Mouse (Mus musculus): ENCODE measurements around the gene Birc2. TPM values are rescaled to one million over a fixed set of nuclear protein-coding genes. Genes with fewer than 3 reads are reported as not detected.
"Not testable (repeated sequence)": the region's sequence is repeated elsewhere in the genome, so short reads cannot be mapped to it uniquely, and the experiment has no call there.

The Birc2 gene
- total RNA-seq (2021), result 10 to 100 TPM; 35.1 to 38.9 TPM

DNA sequence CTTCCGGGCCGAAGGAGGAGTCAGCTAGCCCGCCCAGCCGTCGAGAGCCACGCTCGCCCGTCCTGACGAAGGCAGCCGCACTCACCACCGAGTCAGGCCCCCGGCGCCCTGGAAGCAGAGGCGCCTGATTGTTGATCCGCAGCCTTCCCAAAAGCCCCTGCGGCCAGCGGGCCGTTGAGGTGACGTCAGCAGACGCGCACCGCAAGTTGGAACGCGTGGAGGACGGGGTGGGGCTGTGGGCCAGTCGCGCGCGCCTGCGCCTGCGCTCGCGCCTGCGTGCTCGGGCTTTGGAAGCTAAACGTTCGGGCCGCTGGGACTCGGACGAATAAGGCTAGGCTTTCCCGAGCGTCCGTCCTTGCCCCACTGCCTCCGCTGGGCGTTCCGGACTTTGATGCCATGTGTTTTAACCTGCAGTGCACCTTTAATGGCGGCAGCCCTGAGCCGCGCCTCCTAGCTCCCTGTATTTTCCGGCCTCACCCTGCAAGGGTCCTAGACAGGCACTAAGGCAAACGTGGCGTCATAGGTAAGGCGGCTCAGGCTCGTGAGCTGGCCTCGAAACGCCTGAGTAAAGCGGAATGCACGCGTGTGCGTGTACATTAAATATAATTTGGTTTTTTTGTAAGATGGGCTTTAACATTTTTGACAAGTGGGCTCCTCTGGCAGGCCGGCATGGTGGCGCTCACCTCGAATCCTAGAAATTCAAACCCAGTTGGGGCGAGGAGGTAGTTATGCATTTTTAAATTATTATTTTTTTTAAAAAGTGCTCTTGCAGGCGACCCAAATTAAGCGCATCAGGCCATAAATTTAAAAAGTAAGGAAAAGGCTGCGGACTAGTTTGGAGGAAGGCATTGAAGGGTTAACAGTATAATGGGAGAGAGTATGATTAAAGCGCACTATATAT, at the start of gene Birc2:
Birc2 (minus strand) TSS at position 160 of the 901 bp plus-strand sequence.
- peak; percentile 94 to 95 for DNase-seq

DNA sequence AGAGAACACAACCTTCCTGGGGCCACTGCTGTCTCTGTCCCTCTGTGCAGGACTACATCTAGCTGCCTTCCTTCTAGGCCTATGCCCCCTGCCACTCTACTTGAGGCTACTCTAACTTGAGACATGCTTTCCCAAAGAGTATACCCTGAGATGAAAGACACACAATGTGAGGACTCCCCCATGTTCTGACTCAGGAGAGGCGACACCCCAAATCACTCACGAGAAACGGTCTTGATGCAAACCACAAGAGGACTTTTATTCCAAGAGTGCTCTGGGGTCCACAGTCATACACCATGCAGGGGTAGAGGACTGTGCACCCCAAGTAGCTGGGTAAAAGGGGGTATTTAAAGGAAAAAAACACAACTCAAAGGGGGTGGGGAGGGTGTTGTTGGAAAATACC, 47.5 kb upstream of the Birc2 start:
- DNase-seq, result no peak

DNA sequence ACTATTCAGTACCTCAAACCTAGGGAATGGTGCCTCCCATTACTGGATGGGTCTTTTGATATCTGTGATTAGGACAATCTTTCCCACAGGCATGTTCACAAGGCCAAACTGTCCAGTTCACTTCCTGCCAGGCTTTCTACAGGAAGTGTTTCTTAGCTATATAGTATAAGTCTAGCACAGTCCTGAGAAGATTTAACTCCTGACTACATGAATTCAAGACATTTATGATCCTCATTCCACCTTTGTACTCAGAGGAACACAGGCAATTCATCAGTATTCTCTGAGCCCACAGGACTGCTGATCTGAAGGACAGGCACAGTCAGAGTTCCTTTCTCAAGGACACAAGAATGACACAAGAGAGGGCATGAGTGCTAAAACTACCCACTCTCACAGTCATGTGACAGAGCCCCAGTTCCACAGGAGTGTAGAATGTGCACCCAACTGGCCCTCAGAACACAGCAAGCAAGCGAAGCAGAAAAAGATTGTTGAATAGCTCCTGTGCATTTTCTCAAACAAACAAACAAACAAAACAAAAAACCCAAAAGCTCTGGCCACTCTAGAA, 45.5 kb upstream of the Birc2 start:
- no peak for DNase-seq

DNA sequence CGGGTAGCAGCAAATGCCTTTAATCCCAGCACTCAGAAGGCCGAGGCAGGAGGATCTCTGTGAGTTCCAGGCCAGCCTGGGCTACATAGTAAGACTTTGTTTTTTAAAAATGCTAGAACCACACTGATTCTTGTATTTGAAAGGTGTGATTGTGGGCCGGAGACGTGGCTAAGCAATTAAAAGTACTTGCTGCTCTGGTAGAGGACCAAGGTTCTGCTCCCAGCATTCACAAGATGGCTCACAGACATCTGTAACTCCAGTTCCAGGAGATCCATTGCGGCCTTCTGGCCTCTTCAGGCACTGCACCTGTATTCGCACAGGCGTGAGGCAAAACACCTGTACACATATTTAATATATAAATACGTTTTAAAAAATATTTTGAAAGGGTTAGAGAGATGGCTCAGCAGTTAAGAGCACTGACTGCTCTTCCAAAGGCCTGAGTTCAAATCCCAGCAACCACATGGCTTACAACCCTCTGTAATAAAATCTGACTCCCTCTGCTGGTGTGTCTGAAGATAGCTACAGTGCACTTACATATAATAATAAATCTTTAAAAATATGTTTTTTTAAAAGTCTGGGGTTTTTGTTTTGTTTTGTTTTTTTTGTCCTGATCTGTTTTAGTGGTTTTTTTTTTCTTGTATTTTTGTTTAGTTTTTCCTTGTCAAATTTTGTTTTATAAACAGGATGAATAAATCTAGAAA, 36.8 kb upstream of the Birc2 start:
- DNase-seq, result no peak

DNA sequence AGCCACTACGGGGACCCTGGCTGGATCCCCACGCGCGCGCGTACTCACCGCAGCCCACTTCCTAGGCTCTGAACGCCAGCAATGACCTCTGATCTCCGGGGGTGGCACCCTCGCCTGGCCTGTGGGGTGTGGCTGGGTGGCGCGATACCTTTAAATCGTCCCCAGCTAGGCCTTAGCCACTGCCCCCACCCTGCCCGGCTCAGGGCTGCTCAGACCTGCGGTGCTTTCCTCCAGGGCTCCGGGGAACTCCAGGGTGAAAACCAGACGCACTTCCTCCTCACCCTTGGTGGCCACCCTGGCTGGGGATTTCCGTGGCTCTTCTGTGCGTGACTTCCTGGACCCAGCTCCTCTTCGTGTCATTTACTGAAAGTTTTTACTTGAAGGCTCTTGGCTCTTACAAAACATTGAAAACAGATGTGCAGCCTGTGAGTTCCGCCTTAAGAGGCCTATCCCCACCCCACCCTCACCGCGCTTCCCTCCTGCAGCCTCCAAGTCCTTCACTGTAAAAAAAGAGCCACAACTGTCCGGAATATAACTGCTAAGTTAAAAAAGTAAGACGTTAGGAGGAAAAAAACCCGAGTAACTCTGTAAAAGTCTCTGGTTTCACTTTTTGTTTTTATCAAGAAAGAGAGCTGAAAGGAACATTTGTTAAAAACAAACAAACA, 36.0 kb upstream of the Birc2 start, which contains the start of gene Birc3:
Birc3 (minus strand) TSS at position 412 of the 665 bp plus-strand sequence.
- DNase-seq, result peak; percentile 3 to 8

DNA sequence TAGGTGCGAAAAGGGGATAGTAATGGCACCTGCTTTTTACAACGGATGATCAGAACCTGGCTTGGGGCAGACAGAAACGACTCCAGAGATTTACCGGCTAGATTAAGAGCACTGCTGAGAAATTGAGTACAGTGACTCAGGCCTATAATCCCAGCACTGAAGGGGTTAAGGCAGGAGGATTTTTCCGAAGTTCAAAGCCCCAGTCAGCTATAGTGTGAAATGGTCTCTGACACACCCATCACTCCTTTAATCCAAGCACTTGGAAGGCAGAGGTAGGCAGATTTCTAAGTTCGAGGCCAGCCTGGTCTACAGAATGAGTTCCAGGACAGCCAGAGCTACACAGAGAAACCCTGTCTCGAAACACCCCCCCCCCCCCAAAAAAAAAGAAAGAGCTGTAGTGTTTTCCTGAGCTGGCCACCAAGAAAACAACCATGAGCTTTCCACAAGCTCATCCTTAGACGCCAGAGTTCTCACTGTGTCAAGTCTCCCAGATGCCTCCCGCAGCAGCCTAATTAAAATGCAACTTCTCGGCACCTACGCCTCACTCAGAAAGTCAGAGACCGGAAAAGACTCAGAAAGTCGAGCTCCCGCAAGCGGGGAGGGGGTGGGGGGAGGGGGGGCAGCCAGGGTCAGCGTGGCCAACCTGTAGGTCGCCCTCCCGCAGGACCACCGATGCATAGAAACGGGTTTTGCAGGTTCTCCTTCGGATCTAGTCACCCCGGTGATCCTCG, 35.3 kb upstream of the Birc2 start:
- DNase-seq, result no peak

DNA sequence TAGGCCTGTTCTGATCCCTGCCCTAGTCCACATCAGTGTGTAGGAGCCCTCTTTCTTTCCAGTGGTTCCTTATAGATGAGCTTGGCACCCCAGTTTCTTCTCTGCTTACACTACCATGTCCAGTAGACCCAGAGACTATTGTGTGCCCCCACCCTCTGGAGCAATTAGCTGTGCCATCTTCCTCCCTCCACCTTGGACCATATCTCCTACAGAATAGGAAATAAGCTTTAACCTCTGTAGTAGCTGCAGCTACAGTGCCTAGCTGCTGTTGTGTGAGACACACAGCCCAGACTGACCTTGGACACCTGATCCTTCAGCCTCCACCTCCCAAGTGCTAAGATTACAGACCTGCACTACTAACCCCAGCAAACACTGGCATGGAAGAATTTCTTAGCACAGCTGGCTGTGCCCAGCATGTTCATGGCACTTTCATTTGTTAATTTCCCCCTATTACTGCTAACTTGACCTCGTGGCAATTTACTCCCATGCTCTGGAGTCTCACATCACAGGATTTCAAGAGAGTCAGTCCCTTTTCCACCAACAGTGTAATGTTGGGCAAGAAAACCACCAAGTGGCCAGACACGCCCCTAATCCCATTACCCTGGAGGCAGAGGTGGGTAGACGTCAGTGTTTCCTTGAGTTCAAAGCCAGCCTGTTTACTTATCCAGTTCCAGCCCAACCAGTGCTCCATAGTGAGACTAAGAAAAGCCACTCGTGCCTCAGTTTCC, 34.6 kb upstream of the Birc2 start:
- no peak for DNase-seq

DNA sequence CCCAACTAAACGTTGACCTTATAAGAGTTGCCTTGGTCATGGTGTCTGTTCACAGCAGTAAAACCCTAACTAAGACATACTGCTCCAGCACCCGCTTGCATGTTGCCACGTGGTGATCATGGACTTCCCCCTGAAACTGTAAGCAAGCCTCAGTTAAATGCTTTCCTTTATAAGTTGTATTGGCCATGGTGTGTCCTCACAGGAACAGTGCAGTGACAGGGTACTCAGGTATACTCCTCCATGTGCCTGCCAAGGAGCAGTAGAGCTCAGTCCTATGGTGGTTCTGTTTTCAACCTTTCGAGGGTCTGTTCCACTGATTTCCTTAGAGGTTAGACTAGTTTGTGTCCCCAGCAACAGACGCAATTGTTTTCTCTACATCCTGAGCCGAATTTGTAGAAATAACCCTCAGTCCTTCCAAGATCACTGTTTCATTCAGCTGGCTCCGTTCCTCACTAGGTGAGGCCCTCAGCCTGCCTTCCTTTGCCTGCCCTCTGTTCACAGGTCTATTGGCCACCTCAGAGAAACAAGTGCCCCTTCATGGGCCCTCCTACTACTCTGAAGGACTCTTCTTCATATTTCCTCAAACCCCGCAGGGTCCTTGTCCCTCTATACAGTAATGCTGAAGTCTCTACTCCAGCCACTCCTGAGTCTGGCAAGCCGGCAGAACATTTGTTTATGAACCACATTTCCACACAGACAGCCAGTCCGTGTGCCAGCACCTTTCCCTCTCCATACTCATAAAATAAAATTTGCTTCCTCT, 33.9 kb upstream of the Birc2 start:
- DNase-seq, result no peak

DNA sequence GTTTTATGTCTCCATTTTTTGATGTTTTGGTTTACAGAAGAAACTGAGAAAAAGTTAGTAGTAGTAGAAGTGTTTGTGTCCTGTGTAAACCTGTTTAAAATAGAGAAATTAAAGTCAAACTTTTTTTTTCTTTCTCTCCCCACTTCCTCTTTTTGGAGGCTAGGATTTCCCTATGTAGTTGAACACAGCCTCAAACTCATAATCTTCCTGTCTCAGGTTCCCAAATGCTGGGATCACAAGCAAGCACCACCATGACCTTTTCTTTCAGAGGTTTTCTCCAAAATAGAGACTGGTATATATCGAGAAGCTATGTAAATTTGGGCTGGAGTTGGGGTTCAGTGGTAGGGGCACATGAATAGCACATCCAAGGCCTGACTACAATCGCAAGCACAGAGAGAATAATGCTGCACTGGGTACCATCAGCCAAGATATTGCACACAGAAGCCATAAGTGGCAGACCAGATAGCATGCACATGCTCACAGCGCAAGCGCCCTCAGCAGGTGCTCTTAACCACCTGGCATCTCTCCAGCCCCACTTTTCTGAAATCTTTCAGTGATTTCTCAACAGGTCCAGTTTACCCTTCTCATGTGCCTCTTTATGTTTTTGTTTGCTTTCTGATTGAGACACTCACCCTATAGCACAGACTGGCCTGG, 32.1 kb upstream of the Birc2 start:
- DNase-seq, result no peak

DNA sequence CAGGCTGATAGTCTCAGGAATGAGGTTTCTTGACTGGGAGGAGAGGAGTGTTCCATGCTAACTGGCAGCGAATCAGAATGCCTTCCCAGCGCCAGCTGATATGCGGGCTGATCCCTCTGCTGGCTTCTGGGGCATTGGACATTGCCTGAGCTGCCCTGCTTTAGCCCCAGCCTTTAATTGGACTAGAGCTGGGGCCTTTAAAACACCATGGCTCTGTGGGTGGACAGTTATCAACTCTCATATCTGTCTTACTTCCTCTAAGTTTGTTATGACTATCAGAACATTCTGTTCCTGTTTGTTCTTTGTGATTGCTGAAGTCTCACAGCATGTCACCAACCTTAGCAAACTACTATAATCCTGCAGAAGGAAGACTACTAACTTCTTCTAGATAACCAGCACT, 31.1 kb upstream of the Birc2 start:
- DNase-seq, result no peak

DNA sequence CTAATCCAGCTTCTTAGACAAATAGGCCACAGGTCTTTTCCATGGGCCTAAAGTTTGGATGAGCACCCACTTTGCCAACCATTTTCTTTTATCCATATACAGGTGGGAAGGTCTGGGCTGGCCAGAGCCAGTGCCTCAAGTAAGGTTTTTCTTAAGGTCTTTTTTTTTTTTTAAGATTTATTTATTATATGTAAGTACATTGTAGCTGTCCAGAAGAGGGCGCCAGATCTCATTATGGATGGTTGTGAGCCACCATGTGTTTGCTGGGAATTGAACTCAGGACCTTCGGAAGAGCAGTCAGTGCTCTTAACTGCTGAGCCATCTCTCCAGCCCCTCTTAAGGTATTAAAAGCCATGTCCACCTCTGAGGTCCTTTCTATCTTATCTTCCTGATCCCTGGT, 30.1 kb upstream of the Birc2 start:
- not testable (repeated sequence) for DNase-seq

DNA sequence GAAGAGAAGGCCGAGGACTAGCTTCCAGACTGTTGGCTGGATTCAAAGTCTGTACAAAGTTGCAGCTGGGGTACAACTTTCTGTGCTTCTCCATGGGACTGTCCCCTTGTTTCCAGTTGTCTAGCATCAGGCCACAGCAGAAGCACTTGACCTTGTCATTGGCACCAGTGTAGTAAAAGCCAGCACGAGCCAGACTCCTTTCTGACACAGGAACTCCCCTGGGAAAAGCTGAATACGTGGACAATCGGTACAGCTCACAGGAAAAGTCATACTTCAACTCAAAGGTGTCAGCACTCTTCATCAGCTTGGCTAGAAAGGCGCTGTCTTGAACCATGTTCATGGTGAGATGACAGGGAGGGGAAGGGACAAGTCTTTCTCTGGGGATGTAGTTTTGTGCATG, 24.1 kb upstream of the Birc2 start:
- no peak for DNase-seq

DNA sequence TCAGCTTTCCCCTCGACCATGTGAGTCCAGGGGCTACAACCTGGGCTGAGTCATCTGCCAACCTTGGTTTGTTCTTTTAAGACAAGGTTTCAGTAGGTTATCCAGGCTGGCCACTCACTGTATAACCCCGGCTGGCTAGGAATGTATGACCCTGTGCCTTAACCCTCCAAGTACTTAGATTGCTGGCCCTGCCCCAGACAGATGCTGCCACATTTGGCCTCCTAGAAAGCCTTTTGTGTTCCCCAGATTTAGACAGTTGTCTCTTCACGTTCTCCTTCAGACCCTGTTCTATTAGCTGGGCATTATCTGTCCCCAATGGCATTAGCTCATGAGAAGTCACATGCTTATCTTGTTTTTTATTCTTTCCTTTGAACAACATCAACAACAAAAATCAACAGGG, 19.0 kb upstream of the Birc2 start:
- no peak for DNase-seq

DNA sequence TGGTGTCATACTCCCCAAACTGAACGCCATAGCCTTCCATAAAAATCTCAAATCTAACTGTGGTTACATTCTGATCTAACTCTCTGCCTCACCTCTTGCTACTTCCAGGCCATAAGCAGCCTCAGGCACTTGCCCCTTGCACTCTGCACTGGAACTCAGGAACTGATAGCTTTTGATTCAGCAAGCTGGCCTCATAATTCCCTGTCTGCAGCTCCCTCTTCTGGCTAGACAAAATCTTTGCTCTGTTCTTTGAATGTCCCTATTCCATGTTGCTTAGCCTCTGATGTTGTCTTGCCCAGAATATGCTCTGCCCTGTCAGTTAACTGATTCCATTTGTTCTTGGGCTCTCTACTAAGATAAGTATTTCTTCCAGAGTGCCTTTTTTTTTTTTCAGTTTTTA, 18.5 kb upstream of the Birc2 start:
- peak in 1 of 2 experiments; percentile 24 for DNase-seq

DNA sequence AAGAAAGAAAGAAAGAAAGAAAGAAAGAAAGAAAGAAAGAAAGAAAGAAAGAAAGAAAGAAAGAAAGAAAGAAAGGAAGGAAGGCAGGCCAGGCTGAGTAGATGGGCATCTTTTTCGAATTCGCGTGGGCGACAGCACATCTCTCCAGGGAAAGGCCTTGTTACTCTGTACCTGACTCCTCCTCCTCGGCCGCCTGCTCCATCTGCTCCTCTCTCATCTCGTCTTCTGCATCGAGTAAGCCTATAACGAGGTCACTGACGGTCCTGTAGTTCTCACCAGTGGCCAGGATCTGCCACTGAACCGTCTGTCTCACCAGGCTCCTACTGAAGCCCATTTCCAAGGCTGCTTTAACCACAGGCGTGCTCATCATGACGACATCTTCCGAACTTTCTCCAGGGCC, 17.3 kb upstream of the Birc2 start:
- DNase-seq, result not testable (repeated sequence)

DNA sequence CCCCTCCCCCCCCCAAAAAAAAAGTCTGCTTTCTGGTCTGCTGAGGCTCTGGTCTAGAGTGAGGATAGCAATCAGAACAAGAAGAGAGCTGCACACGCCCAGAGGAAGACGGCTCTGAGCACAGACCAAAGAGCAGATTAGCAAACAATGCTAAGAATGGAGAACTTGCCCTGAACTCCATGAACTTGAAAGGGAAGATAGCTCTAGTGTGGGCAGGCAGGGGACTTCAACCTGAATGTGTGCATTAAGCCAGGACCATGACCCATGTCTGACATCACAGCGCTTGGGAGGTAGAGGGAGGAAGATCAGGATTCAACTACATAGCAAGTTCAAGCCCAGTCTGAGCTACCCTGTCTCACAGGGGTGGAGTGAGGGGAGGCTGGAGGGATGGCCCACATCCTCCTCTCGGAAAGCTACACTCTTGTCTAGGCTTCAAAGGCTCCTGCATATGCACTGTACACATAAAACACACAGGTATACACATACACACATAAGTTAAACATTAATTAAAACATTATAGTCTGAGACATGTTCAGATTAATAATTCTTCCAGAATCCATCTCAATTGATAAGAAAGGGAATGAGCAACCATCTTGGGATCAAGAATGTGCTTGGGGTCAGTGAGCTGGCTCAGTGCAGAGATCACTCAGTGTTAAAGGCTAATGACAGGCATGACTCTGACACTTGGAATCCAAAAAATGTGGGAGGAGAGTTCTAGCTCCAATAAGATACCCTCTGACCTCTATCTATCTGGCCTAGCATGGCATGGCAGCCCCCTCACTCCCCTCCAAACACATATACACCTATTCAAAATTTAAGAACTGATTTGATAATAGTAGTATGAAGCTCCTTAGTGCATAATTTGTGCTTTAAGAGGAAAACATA, 15.7 kb upstream of the Birc2 start:
- no peak for DNase-seq

DNA sequence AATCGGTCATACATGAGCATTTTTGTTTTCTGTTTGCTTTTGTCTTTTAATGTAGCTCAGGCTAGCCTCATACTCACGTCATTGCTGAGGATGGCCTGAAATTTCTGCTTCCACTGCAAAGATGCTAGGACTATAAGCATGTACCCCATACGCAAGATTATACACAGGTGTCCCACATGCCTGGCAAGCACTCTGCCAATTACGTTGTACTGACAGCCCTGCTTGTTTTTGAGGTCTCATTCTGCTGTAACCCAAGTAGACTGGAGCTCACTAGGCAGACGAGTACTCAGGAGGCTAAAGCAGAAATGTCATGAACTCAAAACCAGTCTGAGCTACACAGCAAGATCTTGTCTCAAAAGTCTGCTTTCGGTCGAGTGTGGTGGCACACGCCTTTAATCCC, 15.0 kb upstream of the Birc2 start:
- DNase-seq, result no peak

DNA sequence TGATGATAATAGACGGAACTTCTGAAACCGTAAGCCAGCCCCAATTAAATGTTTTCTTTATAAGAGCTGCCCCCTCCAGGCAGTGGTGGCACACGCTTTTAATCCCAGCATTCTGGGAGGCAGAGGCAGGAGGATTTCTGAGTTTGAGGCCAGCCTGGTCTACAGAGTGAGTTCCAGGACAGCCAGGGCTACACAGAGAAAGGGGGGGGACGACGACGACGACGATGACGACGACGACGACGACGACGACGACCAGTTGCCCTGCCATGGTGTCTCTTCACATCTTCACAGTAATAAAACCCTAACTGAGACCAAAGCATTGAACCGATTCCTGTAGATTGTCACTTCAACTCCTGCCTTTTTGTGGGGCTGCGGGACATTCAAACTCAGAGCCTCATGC, 11.3 kb upstream of the Birc2 start:
- no peak for DNase-seq

DNA sequence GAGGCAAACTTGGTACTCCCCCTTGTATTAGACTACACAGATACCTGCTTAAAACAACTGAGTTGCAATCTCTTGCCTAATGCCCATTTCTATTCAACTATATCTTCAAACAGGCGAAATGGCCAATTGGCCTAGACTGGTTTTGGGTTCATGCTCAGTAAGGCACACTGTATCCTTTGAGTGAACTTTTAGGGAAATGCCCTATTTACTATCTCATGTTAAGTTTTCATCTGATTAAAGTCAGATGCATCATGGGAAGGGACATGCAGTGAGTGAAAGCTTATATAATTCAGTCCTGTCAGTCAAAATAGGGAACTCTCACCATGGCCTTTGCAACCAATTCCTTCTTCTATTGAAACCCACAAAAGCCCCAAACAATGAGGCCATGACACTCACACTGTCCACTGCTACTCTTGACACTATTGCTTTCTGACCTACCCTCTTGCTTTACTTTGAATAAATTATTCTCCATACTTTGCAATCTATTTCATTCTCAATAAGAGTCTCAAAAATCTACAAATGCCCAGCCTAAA, 9.9 kb upstream of the Birc2 start:
- no peak for DNase-seq

Measured in layer of hippocampus, postnatal 36 days (tissue).